Mouse (Mus musculus) urinary bladder, postnatal 4 days (tissue): Measurements from ENCODE around the gene Zmym5.
"Not testable (repeated sequence)": the region's sequence is repeated elsewhere in the genome, so short reads cannot be mapped to it uniquely, and the experiment has no call there.

ENCODE experiments used
- DNase-seq, 2 experiments: peaks; one replicate each; pipeline ENCODE4 v3.0.0; 2021 to 2022; ENCODE audit warnings: low spot score in 2 of 2

Gene Zmym5

DNA sequence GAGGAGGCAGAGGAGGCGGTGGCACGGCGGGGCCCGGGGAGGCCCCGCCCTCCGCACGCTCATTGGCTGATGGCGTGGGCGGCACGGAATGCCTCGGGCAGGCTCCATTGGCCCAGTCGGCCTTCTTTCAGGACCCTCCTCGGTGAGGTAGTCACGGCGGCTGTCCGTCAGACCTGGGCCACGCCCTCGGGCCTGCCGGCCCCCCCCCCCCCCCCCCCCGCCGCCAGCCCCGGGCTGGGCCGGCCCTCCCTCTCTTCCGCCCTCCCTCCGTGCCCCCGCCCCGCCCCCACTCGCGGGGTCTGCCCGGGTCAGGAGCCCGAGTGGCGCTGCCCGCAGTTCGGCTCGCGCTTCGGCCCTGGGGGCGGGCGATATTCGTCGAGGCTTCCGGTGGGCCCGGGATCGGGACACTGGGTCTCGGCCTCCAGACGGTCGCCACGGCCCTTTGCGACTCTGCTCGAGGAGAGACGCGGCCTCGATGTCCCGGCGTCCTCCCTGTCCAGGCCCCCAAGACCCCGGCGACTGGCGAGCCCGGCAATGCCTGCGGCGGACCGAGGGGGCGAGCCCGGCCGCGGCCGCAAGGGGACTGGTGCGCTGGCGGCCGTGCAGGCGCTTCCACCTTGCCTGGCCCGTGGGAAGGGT lies at the start of gene Zmym5:
Zmym5 (minus strand) TSS at position 16 of the 639 bp plus-strand sequence.
- DNase-seq, result peak; percentile 87 to 93

DNA sequence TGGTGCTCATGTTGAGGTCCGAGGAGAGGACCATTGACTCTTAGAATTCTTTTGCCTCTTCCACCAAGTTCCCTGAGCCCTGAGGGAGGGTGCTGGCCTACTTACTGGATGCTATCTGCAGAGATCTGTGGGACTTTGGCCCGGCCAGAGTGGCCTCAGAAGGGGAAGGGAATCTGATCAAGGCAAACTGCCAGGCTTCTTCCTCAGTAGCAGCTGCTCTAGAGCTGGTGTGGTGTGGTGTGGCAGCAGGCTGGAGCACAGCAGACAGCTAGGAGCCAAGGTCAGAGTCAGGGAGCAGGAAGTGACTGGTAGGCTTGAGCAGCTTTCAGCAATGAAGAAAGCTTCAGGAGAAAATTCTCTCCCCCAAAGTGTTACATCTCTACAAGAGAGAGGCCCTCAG lies 38.2 kb upstream of the Zmym5 start:
- DNase-seq, result no peak

DNA sequence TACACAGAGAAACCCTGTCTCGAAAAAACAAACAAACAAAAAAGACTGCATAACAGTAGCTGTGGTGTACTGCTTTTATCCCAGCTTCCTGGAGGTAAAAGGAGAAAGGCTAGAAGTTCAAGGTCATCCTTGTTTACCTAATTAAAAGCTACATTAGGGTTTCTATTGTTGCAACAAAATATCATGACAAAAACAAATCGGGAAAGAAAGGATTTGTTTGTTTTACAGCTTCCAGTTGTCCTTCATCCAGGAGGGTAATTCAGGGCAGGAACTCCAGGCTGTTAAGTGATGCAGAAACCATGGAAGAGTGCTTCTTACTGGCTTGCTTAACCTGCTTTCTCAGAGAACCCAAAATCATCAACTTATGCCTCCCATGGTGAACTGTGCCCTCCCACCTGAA lies 36.8 kb upstream of the Zmym5 start:
- DNase-seq, result no peak

DNA sequence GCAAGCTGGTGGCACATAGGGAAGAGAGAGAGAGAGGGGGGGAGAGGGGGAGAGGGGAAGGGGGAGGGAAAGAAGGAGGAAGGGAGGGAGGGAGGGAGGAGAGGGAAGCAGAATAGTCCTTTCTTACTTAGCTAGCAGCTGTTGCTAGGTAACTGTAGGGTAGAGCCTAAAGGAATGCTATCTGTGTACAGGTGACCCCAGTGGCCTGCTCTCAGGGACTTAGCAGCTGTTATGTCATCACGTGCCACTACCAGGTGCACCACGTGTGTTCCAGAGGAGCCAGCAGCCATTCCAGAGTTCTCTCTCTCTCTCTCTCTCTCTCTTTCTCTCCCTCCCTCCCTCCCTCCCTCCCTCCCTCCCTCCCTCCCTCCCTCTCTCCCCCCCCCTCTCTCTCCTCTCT lies 33.0 kb upstream of the Zmym5 start:
- DNase-seq, result no peak

DNA sequence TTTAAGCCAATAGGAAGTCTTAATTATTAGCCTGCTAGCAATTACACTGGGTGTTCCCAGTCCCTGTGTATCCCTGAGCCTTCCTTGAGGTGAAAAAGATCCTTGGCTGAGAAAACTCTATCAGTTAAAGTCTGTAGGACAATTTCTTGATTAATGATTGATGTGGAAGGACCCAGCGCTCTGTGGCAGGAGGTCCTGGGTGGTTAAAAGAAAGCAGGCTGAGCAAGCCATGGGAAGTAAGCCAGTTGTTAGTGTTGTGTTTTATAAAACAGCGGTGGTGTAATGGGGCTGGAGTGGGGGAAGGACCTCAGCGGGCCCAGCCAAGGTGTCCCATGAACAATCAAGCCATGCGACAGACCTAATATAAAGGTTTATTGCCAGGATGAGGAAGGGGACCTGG lies 32.5 kb upstream of the Zmym5 start:
- DNase-seq, result no peak

DNA sequence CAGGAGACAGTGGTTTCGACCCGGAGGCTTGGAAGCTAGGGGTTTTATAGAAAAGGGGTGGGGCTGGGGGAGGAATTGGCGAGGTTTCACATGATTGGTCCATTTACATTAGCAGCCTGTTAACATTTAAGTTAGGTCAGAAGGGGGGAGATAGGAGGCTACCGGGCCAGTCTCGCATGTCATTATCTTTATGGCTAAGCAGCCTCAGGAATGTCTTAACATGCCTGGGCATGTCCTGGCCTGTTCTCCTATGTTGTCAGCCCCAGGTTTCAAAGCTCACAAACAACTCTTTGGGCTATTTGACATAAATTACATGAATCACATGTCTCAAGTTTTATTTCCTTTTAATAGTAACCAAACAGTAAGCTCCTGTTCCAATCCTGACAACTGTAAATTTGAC lies 23.1 kb upstream of the Zmym5 start:
- not testable (repeated sequence) for DNase-seq

DNA sequence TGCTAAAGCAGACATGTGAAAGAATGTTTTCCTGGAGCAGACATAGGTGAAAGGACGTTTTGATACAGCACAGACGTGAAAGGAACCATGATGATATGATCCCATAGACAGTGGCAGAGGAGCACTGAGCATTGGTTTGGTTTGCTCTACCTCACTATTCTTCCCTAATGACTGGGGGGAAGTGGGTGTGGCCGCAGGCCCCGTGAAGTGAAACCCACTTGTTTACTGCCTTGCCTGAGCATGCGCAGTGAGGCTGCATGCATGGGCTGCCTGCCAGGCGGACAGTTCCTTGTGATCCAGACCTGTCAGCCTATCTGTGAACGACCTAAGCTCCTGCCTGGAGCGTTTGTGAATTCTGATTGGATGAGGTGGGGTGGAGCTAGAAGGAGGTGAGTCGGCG lies 21.7 kb upstream of the Zmym5 start:
- DNase-seq, result peak in 1 of 2 experiments; percentile 26

DNA sequence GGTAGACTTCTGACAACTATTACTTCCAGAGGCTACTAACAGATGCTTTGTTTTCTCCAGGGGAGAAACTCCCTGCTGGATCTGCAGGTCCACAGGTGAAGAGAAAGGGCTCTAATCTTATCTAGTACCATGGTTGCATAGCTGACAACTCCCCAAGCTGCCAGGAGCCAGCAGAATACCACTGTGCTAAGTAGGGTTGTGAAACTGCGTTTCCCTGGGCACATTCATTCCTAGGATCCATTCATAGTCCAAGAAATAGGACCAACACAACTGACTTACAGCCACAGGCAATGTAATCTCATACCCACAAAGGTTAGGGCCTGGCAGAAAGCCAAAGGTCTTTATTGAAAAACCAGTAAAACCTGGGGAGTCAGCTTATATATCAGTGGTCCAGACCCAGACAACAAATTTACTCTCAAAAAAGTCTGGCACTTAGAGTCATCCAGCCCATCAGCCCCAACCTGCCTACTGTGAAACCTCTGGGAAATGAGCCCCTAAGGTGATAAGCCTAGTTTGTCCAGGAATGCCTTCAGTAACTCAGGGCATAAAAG lies 21.1 kb upstream of the Zmym5 start:
- no peak for DNase-seq

DNA sequence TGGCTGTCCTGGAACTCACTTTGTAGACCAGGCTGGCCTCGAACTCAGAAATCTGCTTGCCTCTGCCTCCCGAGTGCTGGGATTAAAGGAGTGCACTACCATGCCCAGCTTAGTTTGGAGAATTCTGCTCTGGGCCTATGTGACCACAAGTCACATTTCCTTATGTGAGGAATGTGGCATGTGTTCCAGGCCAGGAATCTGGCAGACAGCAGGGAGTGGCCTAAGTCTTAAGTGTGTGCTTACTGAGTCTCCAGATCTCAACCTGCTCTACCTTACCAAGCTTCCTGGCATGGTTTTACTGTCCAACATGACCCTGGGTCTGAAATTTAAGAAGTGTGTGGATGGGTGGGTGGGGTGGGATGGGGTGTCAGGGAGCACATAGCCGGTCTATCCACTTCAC lies 20.6 kb upstream of the Zmym5 start:
- DNase-seq, result no peak

DNA sequence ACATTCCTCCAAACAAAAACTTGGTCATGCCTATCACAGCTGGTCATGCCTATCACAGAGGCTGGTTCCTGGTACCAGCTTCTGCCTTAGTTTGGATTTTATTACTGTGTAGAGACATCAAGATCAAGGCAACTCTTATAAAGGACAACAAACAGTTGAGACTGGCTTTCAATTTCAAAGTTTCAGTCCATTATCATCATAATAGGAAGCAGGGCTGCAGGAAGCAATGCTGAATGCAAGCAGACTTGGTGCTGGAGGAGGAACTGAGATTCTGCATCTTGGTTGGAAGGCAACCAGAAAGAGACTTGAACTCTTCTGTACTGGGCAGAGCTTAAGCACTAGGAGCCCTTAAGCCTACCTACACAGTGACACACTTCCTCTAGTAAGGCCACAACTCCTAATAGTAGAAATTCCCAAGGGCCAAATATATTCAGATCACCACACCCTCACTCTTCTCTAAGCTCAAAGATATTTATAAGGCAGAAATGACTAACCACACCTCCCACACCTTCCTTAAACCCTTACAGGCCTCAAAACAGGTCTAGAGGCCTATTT lies 19.1 kb upstream of the Zmym5 start:
- DNase-seq, result no peak

DNA sequence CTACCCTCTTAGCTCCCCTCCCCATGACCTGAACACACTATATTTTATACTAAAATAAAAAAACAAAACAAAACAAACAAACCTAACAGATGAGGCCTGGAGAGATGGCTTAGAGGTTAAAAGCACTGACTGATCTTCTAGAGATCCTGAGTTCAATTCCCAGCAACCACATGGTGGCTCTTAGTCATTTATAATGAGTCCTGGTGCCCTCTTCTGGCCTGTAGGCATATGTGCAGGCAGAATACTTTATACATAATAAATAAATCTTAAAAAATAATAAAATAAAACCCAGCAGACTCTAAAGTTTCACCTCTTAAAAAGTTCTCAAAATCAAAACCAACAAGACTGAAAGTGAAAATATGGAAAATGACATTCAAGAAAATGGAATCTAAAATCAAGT lies 13.0 kb upstream of the Zmym5 start:
- DNase-seq, result no peak

DNA sequence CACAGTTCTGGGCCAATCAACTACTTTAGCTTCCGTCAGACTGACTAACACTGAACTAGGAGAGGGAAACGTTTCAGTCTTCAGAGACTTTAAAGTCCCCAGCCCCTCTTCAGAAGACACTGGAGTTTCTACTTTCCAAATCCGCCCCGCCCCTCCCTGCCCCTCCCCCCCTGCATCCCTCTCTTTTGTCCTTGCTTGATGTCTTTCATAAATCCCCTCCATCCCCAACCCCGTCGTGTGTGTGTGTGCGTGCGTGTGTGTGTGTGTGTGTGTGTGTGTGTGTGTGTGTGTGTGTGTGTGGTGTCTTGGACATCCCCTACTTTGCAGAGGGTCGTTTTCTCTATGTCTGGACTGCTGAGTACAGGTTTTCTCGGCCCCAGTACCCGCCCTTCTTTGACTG lies 6.1 kb upstream of the Zmym5 start:
- no peak for DNase-seq

DNA sequence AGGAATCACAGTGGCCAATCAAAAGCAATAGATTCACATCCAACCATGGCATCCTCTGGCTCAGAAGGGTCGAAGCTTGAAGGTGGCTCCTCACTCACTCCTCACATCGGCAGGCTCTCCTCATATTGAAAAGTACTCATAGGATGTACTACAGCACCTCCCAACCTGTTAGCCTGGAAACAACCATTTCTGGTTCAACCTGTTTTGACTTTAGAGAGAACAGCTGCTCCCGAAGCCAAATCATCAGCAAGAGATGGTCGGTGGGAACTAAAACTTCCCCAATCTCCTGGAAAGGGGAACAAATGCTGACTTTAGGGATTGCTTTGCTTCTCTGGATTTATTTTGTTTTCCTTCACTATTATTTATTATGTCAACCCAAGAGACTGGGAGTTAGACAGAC lies 5.6 kb upstream of the Zmym5 start:
- no peak for DNase-seq

DNA sequence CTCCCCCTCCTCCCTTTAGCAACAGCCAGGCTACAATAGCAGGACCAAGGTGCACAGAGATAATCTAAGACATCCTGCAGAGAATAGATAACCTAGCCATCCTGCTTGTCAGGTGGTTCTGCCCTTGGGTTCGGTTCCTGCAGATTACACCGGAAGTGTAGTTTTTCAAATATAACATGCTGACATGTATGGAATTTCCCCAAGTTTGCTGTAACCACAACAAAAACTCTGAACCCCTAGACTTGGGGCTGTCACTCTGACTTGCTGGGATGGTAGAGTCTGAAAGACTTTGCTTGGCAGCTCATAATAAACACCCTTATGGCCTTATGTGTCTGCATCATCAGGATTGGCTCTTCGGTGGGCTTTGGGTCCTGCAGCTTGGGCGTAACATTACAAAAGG lies 5.0 kb upstream of the Zmym5 start:
- DNase-seq, result no peak

DNA sequence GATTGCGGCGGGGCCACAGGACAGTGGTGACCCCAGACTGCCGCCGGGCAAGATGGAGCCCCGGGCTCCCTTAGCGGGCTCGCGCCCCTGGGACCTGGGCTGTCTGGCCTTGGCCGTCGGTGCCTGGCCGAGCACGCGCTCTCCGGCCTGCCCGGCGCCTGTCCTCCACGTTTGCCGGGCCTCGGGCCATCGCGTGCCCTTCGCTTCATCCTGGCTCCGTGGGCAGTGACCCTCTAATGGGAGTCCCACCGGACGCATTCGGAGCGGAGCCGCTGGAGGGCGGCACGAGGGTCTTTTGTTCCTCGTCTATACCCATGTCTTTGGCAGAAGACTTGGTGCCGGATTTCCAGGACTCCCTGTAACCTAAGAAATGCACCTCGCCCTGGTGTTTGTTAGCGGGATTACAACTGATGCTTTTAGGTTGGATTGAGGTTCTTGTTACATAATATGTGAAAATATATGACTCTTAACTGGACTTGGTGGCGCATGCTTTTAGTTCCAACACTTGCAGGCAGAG lies 1.1 kb upstream of the Zmym5 start:
- DNase-seq, result peak; percentile 69 to 70

DNA sequence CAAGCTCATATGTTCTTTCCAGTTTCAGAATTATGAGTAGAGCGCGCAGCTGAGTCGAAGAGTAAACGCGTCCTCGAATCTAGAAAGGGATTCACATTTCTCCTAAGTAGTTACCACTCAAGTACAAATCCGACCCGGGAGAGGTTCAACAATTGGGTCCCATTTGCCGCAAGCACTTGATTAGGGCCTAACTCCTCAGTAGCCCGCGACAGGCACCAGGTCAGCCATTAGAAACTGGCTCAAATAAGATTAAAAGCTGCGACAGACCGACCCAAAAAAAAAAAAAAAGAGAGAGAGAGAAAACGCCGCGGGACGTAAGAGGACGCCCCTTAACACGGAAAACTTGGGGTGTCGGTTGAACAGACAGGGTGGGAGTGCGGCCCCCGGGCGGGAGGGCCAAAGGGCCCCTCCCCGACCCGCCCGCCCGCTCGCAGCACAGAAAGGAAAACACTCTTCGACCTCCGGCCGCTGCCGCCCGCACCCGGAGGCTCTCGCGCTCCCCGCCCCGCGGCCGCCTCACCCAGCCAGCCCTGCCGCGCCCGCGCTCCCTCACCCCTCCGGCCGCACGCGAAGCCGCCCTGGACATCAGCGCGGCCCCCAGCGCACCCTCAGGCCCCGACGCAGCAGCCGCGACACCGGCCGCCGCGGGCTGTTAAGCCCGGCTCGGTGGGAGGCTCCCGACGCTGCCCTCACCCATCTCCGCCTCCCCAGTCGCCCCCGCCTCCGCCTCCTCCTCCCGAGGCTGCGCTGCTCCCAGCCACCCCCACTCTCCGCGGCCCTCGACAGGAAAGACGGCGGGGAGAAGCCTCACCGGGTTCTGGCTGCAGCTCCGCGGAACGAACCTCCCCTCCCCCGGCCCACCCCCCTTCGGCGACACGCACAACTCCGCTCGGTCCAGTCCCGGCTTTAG lies 480 bp downstream of the Zmym5 start:
- peak in 1 of 2 experiments; percentile 41 for DNase-seq

DNA sequence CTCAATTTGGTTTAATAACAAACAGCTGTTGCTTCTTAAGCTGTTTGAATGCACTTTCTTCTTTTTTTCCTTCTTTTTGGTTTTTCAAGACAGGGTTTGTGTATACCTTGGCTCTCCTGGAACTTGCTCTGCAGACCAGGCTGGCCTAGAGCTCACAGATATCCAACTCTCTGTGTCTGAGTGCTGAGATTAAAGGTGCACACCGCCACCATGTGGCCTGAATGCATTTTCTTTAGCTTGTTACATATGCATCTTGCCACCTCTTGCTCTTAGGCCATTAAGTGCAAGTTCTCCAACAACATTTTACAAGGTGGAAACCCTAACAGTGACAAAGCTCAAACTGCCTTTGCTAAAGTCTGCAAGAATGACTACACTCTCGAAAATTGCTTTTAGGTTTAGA lies 18.3 kb downstream of the Zmym5 start:
- DNase-seq, result no peak

DNA sequence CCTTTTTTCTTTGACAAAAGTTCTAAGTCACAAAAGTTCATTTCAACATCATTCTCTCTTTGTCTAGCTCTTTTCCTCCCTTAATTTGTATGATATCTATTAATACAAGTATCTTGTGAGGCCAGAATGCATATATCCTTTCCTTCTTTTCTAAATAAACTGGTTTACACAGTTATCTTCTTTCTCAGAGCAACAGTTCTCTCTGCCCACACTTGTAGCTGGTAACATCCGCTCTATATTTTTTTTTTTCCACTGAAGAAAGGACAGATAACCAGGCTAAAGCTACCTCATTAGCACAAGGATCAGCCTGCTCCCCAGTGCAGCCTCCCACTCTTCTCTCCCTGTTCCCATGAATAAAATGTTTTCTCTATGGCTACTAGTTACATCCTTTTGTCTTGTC lies 26.9 kb downstream of the Zmym5 start:
- DNase-seq, result no peak

DNA sequence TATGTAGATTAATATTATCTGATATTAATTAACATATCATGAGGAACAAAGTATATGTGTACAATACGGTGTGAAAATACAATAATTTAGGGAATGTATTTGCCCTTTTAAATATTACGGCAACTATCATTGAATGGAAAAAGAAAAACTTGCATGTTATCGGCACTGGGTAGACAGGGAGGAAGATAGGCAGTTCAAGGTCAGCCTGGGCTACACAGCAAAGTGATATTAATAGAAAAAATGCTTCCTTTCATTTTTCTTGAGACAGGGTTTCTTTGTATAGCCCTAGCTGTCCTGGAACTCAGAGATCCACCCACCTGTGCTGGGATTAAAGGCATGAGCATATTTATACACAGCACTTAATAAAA lies 32.6 kb downstream of the Zmym5 start:
- DNase-seq, result no peak

DNA sequence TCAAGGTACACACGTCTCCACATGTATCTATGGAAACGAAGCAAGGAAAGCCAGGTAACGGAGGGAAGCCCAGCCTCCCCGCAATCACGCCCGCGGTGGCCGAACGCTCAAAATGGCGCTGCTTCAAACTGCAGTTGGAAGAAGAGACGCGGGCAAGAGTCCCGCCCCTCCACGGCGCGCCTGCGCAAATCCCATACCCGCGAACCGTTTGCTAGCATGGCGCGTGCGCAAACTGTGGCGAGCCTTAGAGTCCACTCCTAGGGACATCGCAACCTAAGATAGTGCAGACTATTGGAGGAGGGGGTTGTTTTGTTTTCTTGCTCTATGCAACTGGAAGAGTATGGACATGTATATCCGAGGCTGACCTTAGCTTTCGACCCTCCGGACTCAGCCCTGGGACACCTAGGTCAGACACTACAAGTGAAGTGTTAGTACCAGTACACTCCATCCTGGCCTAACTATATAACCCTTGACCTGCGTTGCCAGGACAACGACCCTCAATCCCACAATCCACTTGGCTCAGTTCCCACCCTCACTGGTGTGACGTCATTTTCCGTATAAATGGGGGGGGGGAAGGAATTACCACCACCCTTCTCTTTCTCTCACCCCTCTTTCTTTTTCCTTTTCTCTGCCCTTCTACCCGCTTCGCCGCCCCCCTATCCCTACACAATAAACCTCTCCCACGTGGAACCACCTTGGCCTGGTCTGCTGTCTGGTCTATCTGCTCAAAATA lies 33.1 kb downstream of the Zmym5 start, which contains the start of gene Pspc1:
Pspc1 (minus strand) TSS at position 117 of the 733 bp plus-strand sequence.
- DNase-seq, result peak; percentile 94 to 96

DNA sequence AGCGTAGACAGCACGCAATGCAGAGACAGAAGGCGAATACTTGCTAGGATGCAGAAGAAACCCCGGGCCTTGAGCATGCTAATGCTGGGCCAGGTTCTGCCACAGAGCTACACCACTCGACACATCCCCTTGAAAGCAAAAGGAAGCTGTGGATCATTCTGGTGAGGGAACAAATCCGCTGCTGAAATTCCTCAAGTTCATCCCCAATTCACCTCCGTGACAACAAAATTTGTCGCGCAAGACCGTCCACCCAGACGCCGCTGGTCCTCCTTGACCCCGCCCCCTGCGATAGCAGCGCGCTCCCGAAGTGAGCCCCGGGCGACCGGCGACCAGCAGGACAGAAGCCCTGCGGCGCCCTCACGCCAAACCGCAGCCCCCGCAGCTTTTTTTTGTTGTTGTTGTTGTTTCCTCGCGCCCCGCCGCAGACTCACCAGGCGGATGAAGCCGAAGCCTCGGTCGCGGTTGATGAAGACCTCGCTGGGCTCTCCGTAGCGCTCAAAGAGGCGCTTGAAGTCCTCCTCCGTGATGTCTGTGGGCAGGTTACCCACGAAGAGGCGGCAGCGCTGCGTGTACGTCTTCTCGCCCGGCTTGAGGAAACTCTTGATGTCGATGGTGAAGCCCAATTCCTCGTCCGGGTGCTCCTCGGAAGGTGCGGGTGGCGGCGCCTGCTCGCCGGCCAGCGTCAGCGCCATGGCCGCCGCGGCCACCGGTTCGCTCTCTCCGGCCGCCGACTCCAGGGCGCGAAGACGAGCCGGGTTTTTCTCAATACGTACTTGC lies 34.0 kb downstream of the Zmym5 start:
- peak; percentile 56 to 73 for DNase-seq
